Mouse (Mus musculus) retina, postnatal 1 day (tissue): Measurements from ENCODE around the gene 4933414I15Rik.

Experiments
- DNase-seq: peaks from one replicate; pipeline ENCODE4 v3.0.0-alpha.2; 2012

Gene 4933414I15Rik

GRCm38 (mm10) chr11:50943506-50943905 is at the start of gene 4933414I15Rik:
TSS of gene 4933414I15Rik (minus strand) at chr11:50943765.
- DNase-seq, result no peak

- DNase-seq, result no peak
These were observed 38.1 kb upstream of the 4933414I15Rik start, which contains the start of gene Olfr1377 for GRCm38 (mm10) chr11:50981667-50982066. TSS of gene Olfr1377 (plus strand) at chr11:50981967.

- DNase-seq, result peak; percentile 33
These were observed 33.7 kb upstream of the 4933414I15Rik start for GRCm38 (mm10) chr11:50977216-50977615.

- no peak for DNase-seq
These were observed 22.7 kb upstream of the 4933414I15Rik start, which contains the start of gene Olfr1378 for GRCm38 (mm10) chr11:50966230-50966629. TSS of gene Olfr1378 (plus strand) at chr11:50966530.

- no peak for DNase-seq
These were observed 21.3 kb upstream of the 4933414I15Rik start for GRCm38 (mm10) chr11:50964886-50965285.

GRCm38 (mm10) chr11:50953665-50954064 is 10.1 kb upstream of the 4933414I15Rik start, which contains the start of gene Prop1:
TSS of gene Prop1 (minus strand) at chr11:50953765.
- no peak for DNase-seq

- no peak for DNase-seq
These were observed 8.7 kb upstream of the 4933414I15Rik start for GRCm38 (mm10) chr11:50952290-50952689.

GRCm38 (mm10) chr11:50942386-50942785 is 1.2 kb downstream of the 4933414I15Rik start:
- DNase-seq, result no peak

GRCm38 (mm10) chr11:50939621-50940366 is 3.8 kb downstream of the 4933414I15Rik start:
- DNase-seq, result peak; percentile 76

GRCm38 (mm10) chr11:50938435-50938834 is 5.1 kb downstream of the 4933414I15Rik start:
- DNase-seq, result no peak

GRCm38 (mm10) chr11:50932040-50932439 is 11.5 kb downstream of the 4933414I15Rik start:
- DNase-seq, result no peak

- peak; percentile 96 for DNase-seq
These were observed 12.1 kb downstream of the 4933414I15Rik start, which contains the start of gene Zfp354b for GRCm38 (mm10) chr11:50931451-50931866. TSS of gene Zfp354b (minus strand) at chr11:50931633.

GRCm38 (mm10) chr11:50931021-50931420 is 12.5 kb downstream of the 4933414I15Rik start:
- no peak for DNase-seq

- DNase-seq, result peak; percentile 22
These were observed 13.0 kb downstream of the 4933414I15Rik start for GRCm38 (mm10) chr11:50930469-50931014.

GRCm38 (mm10) chr11:50915671-50916320 is 27.8 kb downstream of the 4933414I15Rik start, which contains the start of gene Zfp2:
TSS of gene Zfp2 (minus strand) at chr11:50916165.
- DNase-seq, result peak; percentile 95

GRCm38 (mm10) chr11:50914461-50914860 is 29.1 kb downstream of the 4933414I15Rik start:
- no peak for DNase-seq

GRCm38 (mm10) chr11:50913301-50913700 is 30.3 kb downstream of the 4933414I15Rik start:
- DNase-seq, result no peak

GRCm38 (mm10) chr11:50908136-50908535 is 35.4 kb downstream of the 4933414I15Rik start:
- DNase-seq, result no peak

- no peak for DNase-seq
These were observed 46.2 kb downstream of the 4933414I15Rik start for GRCm38 (mm10) chr11:50897359-50897758.

- no peak for DNase-seq
These were observed 51.1 kb downstream of the 4933414I15Rik start for GRCm38 (mm10) chr11:50892441-50892840.
